Mouse (Mus musculus) intestine, embryonic 14.5 days (tissue): ENCODE data around the gene D6Wsu163e. TPM values are rescaled to one million over a fixed set of nuclear protein-coding genes. Genes with fewer than 3 reads are reported as not detected.

Experiments
- ATAC-seq: fragments of 200-750 bp; cut with Nextera tagmentation; replicated peaks from 2 replicates; pipeline ENCODE4 v1.8.0; 2017; ENCODE audit warnings: low read depth, moderate number of reproducible peaks, moderate TSS enrichment, moderate library complexity; ENCODE audit not compliant: low FRiP score, low TSS enrichment
- DNase-seq: peaks from one replicate; pipeline ENCODE4 v3.0.0-alpha.2; 2018; ENCODE audit warnings: low spot score
- H3K27ac ChIP-seq: fragments of 300-500 bp; sonication (generic); 2 replicates; pipeline ENCODE4 v1.5.1; 2014; ENCODE audit warnings: low read depth, mild to moderate bottlenecking, control low read depth
- H3K27me3 ChIP-seq: fragments of 300-500 bp; sonication (generic); replicated peaks from 2 replicates; pipeline ENCODE4 v1.6.1; 2014; ENCODE audit warnings: low read length, control low read depth; ENCODE audit not compliant: control insufficient read depth, insufficient read depth
- H3K36me3 ChIP-seq: fragments of 300-500 bp; sonication (generic); 2 replicates; pipeline ENCODE4 v1.6.1; 2014; ENCODE audit warnings: low read length, control low read depth; ENCODE audit not compliant: control insufficient read depth, insufficient read depth
- H3K4me1 ChIP-seq: fragments of 300-500 bp; sonication (generic); replicated peaks from 2 replicates; pipeline ENCODE4 v1.6.1; 2014; ENCODE audit warnings: low read length, control low read depth, mixed read lengths; ENCODE audit not compliant: control insufficient read depth, insufficient read depth
- H3K4me2 ChIP-seq: fragments of 300-500 bp; sonication (generic); 2 replicates; pipeline ENCODE4 v1.6.1; 2014; ENCODE audit warnings: low read length
- H3K4me3 ChIP-seq: fragments of 300-500 bp; sonication (generic); 2 replicates; pipeline ENCODE4 v1.5.1; 2014; ENCODE audit warnings: low read depth, low read length, control low read depth, mixed read lengths
- H3K9ac ChIP-seq: fragments of 300-500 bp; sonication (generic); 2 replicates; pipeline ENCODE4 v1.6.1; 2014; ENCODE audit warnings: mild to moderate bottlenecking, low read length
- H3K9me3 ChIP-seq: fragments of 300-500 bp; sonication (generic); 2 replicates; pipeline ENCODE4 v1.6.1; 2016; ENCODE audit warnings: low read length, control low read depth; ENCODE audit not compliant: control insufficient read depth
- WGBS: fragments of 180-500 bp; shearing (Covaris S2); extraction: QIAGEN DNeasy Blood & Tissue Kit; methylation state at CpG from one replicate; pipeline ENCODE4 v1.1.7; 2014; 5-methylcytosine and 5-hydroxymethylcytosine counted together
- polyA plus RNA-seq: library from polyadenylated mRNA; unstranded; fragments of >200 nt; fragmentation: Nextera tagmentation; extraction: Ambion mirVana; gene quantifications from 2 replicates; pipeline ENCODE4 v1.2.1, GENCODE M21; 2014

D6Wsu163e gene
- polyA plus RNA-seq, 1 experiment from 2014 or later = 15.1 TPM

- Histone ChIP-seq H3K9me3 (no peaks in the 10 kb centered on the region), H3K4me3 (peak overlapping the region; percentile 74), H3K4me2 (peak overlapping the region; percentile 85), H3K36me3 (peaks cover 17% of the 10 kb centered on the region), H3K27me3 (no peaks in the 10 kb centered on the region), H3K4me1 (peaks cover 10% of the 10 kb centered on the region), H3K27ac (no peak overlapping the region), H3K9ac (peak overlapping the region; percentile 77)
- ATAC-seq (peak; percentile 14; the same call in 1 of the 2 replicates), DNase-seq (no peak)
- under 1% methylated on average over 29 of the region's 31 CpGs for WGBS
Observed at GRCm38 (mm10) chr6:126938853-126939486, 792 bp upstream of the D6Wsu163e start.

- Histone ChIP-seq H3K27ac (no peak overlapping the region), H3K4me1 (peaks cover 10% of the 10 kb centered on the region), H3K4me3 (peak overlapping the region; percentile 74), H3K4me2 (peak overlapping the region; percentile 85), H3K9ac (peak overlapping the region; percentile 45; the same call in 1 of the 2 replicates), H3K9me3 (no peaks in the 10 kb centered on the region), H3K36me3 (peaks cover 20% of the 10 kb centered on the region), H3K27me3 (no peaks in the 10 kb centered on the region)
- WGBS = 1% methylated on average over 5 of the region's 5 CpGs
- no peak for ATAC-seq
- DNase-seq = no peak
Observed at GRCm38 (mm10) chr6:126940451-126940850, 689 bp downstream of the D6Wsu163e start.

- Histone ChIP-seq H3K4me3 (no peak overlapping the region), H3K4me1 (no peaks in the 10 kb centered on the region), H3K36me3 (peaks cover 29% of the 10 kb centered on the region), H3K27ac (no peak overlapping the region), H3K27me3 (no peaks in the 10 kb centered on the region), H3K9ac (no peak overlapping the region), H3K9me3 (no peaks in the 10 kb centered on the region), H3K4me2 (no peak overlapping the region)
- ATAC-seq (no peak), DNase-seq (peak; percentile 56)
- WGBS = 85% methylated on average over 4 of the region's 4 CpGs
Observed at GRCm38 (mm10) chr6:126948336-126948735, 8.6 kb downstream of the D6Wsu163e start.

- Histone ChIP-seq H3K27ac (no peak overlapping the region), H3K36me3 (peaks cover 15% of the 10 kb centered on the region), H3K4me2 (no peak overlapping the region), H3K9ac (no peak overlapping the region), H3K9me3 (no peaks in the 10 kb centered on the region), H3K27me3 (no peaks in the 10 kb centered on the region), H3K4me3 (no peak overlapping the region), H3K4me1 (no peaks in the 10 kb centered on the region)
- DNase-seq (peak; percentile 91), ATAC-seq (no peak)
- WGBS = 7% methylated on average over 10 of the region's 10 CpGs
Observed at GRCm38 (mm10) chr6:126955734-126956133, 16.0 kb downstream of the D6Wsu163e start.

DNA sequence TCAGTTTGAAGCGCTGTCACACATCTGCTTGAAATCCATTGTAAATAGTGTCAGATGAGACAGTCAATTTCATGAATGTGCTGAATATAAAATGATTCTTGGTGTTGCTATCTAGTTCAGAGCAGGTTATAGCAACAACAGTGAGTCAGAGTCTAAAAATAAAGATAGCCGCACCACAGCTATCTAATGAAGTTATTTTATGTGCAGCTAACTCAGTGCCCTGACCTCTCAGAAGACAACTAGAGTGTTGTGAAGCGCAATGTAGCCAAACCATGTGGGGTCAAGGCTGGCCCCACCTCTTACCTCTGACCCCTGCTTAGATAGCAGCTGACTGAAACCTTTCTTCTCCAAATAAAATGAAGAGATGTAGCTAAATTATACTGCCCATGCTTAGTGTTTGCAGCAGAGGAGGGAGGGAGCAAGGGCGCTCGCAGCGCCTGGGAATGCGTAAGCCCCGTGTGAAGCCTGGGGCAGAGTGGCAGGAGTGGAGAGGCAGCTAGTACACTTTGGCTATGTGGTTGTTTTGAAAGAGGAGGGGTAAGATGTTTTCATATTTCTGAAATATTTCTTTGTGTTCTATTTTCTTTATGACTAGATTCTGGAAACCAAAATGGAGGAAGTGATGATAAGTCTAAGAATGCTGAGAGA lies 21.7 kb downstream of the D6Wsu163e start:
- no peaks in the 10 kb centered on the region for H3K27me3 ChIP-seq
- no peak overlapping the region for H3K27ac ChIP-seq
- H3K4me2 ChIP-seq = no peak overlapping the region
- ATAC-seq (no peak), DNase-seq (no peak)
- no peak overlapping the region for H3K9ac ChIP-seq
- no peak overlapping the region for H3K4me3 ChIP-seq
- H3K4me1 ChIP-seq = no peaks in the 10 kb centered on the region
- peaks cover 20% of the 10 kb centered on the region for H3K36me3 ChIP-seq
- H3K9me3 ChIP-seq = no peaks in the 10 kb centered on the region
- WGBS = 88% methylated on average over 8 of the region's 8 CpGs

DNA sequence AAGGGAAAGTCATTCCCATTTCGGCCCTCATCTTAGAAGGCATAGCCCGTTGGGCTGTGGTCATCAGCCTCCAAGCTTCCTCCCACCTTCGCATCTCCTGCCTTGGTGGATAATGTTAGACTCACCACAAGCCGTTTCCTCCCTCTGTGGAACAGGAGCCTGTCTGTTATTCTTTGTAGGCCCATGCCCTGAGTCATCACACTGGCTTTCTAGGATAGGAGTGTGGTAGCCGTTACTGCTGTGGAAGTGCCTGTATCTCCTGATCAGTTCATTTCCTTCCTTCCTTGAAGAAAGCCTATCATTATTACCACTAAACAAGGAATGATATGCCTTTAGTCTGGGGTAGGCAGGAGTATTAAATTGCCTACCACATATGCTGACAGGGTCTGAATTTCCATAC lies 22.9 kb downstream of the D6Wsu163e start:
- no peaks in the 10 kb centered on the region for H3K4me1 ChIP-seq
- no peak overlapping the region for H3K27ac ChIP-seq
- H3K9me3 ChIP-seq = no peaks in the 10 kb centered on the region
- no peaks in the 10 kb centered on the region for H3K27me3 ChIP-seq
- no peak for ATAC-seq
- H3K9ac ChIP-seq = no peak overlapping the region
- 92% methylated on average over 5 of the region's 5 CpGs for WGBS
- H3K4me3 ChIP-seq = no peak overlapping the region
- H3K36me3 ChIP-seq = peaks cover 15% of the 10 kb centered on the region; the same call in 1 of the 2 replicates
- H3K4me2 ChIP-seq = no peak overlapping the region
- no peak for DNase-seq

- H3K4me2 ChIP-seq = no peak overlapping the region
- no peak overlapping the region for H3K9ac ChIP-seq
- H3K9me3 ChIP-seq = no peaks in the 10 kb centered on the region
- 94% methylated on average over 9 of the region's 9 CpGs for WGBS
- no peak for ATAC-seq
- peaks cover 20% of the 10 kb centered on the region; the same call in 1 of the 2 replicates for H3K36me3 ChIP-seq
- no peaks in the 10 kb centered on the region for H3K4me1 ChIP-seq
- H3K27me3 ChIP-seq = no peaks in the 10 kb centered on the region
- no peak overlapping the region for H3K4me3 ChIP-seq
- no peak for DNase-seq
- H3K27ac ChIP-seq = no peak overlapping the region
Observed at GRCm38 (mm10) chr6:126963426-126963825, 23.7 kb downstream of the D6Wsu163e start.

DNA sequence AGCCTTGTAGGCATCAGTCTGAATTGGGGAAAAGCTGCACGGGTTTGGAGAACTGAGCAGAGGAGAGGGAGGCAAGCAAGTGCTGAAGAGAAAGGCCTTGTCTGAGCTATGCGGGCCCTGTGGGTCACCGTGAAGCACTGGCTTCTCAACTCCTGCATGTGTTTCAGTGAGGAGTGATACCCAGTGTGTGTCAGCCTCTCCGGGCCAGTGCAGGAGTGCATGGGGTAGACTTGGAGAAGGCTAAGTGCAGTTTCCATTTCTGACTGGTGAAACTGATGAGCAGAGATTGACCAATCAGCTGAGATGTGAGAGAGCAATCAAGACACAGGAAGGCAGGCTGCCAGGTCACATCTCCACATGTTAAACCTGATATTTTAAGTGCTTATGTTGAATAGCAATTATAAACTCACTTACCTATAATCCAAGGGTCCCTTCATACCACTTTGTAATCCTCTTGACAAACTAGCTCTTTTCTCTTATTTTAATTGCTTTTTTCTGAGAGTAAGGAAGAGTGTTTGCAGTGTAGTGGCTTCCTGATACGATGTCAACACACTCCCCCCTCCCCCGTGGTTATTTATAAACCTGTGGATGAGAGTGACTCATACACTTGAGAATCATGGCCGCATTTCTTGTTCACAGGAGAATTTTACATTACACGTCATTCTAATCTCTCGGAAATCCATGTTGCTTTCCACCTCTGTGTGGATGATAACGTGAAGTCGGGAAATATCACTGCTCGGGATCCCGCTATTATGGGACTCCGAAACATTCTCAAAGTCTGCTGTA lies 26.7 kb downstream of the D6Wsu163e start:
- H3K27me3 ChIP-seq = no peaks in the 10 kb centered on the region
- ATAC-seq (no peak), DNase-seq (no peak)
- H3K4me1 ChIP-seq = no peaks in the 10 kb centered on the region
- H3K9me3 ChIP-seq = no peaks in the 10 kb centered on the region
- no peak overlapping the region for H3K4me2 ChIP-seq
- H3K9ac ChIP-seq = no peak overlapping the region
- H3K4me3 ChIP-seq = no peak overlapping the region
- WGBS = 87% methylated on average over 14 of the region's 14 CpGs
- no peak overlapping the region for H3K27ac ChIP-seq
- peaks cover 28% of the 10 kb centered on the region; the same call in 1 of the 2 replicates for H3K36me3 ChIP-seq
